Mouse (Mus musculus) erythroblast, embryonic 14.5 days (primary cell): ENCODE measurements around the gene Sox10.

Experiments
- GATA1 ChIP-seq: IDR thresholded peaks from 2 replicates; pipeline ENCODE4 v1.6.1; 2012; ENCODE audit warnings: low read length, inconsistent platforms, mixed read lengths
- TAL1 ChIP-seq: IDR thresholded peaks from 3 replicates; pipeline ENCODE4 v1.6.1; 2012; ENCODE audit warnings: low read length, inconsistent platforms, mixed read lengths

GRCm38 (mm10) chr15:79129311-79129710 lies 35.7 kb downstream of the Sox10 start:
- TF ChIP-seq TAL1: no peak
- TF ChIP-seq GATA1: no peak
